Mouse (Mus musculus) layer of hippocampus, postnatal 10 days (tissue): ENCODE measurements around the gene Ifna11. TPM values are rescaled to one million over a fixed set of nuclear protein-coding genes. Genes with fewer than 3 reads are reported as not detected.

ENCODE experiments used
- DNase-seq, 2 experiments: peaks; one replicate each; pipeline ENCODE4 v3.0.0; 2021; ENCODE audit warnings: low spot score in 2 of 2
- total RNA-seq, 2 experiments: library from RNA; stranded (reverse); gene quantifications; 2 replicates each; pipeline ENCODE4 v1.2.3; 2021

Gene Ifna11
- total RNA-seq, 2 experiments from 2014 or later = not detected

GRCm38 (mm10) chr4:88838828-88839227 lies 19.1 kb downstream of the Ifna11 start:
- peak in 1 of 2 experiments; percentile 14 for DNase-seq

DNA sequence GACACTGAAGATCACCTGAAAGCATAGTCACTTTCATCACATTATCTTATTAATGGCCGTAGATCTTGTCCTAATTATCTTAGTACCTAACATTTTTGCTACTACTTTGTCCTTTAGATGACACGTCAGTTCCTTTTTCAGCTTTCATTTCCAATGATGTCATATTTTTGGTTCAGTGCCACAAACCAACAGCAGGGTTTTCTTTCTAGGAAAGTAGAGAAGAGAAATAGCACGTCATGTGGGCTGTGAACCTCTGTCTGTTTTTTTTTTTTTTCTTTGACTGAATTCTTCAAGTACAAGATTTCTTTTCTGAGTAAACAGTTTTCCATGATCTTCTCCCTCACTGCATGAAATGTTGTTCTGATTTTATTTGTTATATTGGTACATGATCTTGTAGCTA lies 20.3 kb downstream of the Ifna11 start:
- DNase-seq = no peak

DNA sequence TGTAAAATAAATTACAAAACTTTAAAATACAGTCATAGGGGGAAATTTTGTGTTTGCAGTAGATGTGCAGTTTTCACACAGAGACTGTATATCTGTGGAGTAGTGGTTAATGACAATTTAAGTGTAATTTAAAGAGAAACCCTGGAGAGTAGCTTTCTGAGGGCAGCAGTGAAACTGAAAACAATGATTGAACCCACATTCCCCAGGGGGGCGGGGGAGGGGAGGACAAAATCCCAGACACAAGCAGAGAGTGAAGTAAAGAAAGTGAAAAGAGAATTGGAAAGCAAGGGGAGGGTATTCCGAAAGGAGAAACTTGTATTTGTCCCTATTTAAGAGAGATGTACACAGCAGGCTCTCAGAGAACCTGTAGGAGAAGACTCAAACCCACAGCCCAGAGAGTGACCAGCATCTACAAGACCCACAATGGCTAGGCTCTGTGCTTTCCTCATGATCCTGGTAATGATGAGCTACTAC lies 21.7 kb downstream of the Ifna11 start, which contains the start of gene Ifna4:
Ifna4 (plus strand) TSS at position 424 of the 474 bp plus-strand sequence.
- no peak for DNase-seq

GRCm38 (mm10) chr4:88845334-88845733 lies 25.6 kb downstream of the Ifna11 start:
- no peak for DNase-seq

DNA sequence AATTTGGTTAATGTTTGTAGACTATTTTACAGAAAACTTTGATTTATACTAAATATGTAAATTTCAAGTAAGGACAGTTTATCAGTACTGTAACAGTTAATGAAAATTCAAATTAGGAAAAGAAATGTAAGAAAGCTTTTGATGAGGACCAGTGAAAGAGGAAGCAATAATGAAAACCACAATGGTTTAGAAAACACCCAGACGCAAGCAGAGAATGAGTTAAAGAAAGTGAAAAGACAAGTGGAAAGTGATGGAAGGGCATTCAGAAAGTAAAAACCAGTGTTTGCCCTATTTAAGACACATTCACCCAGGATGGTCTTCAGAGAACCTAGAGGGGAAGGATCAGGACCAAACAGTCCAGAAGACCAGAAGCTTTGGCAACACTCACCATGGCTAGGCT lies 29.9 kb downstream of the Ifna11 start, which contains the start of gene Ifna1:
Ifna1 (plus strand) TSS at position 390 of the 400 bp plus-strand sequence.
- DNase-seq = no peak

- no peak for DNase-seq
These were observed 31.4 kb downstream of the Ifna11 start for GRCm38 (mm10) chr4:88851026-88851763.

DNA sequence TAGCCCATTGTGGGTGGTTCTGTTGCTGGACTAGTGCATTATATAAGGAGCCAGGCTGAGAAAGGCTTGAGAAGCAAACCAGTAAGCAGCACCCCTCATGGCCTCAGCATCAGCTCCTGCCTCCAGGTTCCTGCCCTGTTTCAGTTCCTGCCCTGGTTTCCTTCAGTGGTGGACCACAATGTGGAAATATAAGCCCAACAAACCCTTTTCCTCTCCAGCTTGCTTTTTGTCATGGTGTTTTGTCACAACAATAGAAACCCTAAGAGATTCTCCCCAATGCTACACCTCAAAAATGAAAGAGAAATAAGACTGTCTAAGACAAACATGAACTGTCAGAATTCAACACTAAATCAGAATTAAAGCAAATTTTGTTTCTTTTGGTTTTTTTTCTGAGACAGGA lies 39.5 kb downstream of the Ifna11 start:
- DNase-seq = no peak

DNA sequence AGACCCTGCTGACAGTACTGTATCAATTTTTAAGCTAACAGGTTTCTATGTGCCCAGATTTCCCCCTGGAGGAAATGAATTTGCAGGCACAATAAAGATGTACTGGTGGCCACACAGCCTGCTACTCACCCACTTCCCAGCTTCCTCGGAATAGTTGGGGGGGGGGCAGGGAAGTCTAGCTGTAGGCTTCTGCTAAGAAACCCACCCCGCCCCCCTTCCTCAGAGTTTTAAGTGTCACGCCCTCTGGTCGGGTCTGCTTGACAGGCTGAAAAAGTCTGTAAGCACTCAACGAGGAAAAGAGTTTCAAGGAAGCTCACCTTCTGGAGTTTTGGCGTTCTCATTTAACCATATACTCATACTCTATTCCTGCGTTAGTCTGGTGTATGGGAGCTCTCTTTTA lies 43.5 kb downstream of the Ifna11 start:
- DNase-seq = no peak

DNA sequence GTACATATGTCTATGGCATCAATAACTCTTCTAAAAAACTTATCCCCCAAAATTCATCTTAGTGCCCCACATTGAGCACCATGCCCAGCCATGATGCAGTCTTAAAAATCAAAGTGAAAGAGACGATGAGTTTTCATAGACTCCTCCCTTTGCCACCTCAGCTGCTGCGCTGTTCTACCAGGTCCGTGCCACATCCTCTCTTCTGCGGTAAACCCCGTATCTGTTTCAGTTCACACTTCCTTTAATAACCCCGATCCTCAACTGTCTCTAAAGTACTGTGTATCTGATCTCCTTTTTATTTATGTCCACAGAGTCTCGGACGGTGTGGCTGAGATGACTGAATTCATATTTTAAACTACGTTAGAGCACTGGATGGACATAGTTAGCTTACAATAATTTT lies 44.8 kb downstream of the Ifna11 start:
- no peak for DNase-seq

DNA sequence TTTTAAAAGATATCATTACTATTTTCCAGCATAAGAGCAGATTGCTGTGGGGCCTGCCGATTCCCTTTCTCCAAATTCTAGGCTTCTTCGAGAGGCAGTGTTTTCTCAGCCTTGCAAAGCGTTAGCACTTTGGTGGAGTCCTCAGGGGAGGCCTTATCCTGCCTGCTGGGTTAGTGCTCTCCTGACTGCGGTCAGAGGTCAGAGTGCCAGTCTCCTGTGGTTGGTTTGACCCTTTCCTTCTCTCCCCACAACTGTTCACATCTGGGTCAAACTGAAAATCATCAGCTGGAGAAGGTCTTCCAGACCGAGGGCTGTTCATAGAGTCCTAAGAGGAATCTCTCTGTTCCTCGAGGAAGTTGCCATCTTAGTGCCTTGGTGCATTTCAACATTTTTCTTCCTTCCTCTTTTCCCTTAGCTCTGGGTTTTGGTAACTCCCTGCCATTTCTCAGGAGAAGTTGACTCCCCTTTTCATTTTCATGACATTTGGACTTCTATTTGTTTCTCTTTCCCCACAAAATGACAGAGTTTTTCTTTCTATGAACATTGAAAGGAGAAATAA lies 45.3 kb downstream of the Ifna11 start:
- DNase-seq = no peak

DNA sequence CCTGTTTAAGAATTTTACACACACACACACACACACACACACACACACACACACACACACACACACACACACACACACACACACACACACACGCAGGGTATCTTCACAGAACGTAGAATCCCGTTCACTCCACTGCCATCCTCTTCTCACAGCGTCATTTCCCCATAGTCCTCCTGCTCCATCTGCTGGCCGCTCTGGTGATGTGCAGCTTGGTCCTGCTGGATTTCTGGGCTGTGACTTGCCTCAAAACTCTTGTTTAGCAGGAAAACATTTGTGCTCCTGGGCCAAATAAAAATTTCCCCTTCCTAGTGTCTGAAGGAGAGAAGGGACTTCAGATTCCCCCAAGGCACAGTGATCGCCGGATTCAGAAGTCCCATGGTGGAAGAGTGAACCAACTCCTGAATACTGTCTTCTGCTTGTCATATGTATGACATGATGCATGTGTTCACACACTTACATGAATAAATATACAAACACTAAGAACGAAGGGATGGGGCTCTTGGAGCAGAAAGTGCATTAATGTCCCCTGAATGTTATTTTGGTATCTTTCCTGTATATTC lies 47.7 kb downstream of the Ifna11 start:
- DNase-seq = peak; percentile 82 to 88

GRCm38 (mm10) chr4:88867926-88868911 lies 48.5 kb downstream of the Ifna11 start:
- DNase-seq = peak; percentile 11 to 23

Other genes starting within 250 kb of the Ifna11 start
- gene Ifna14, start 248.2 kb upstream of the Ifna11 start, total RNA-seq = not detected
- not detected for gene Ifna9, start 227.6 kb upstream of the Ifna11 start, total RNA-seq
- not detected for gene Ifna12, start 216.6 kb upstream of the Ifna11 start, total RNA-seq
- gene C87499, start 185.5 kb upstream of the Ifna11 start, total RNA-seq = not detected
- gene Ifna13, start 175.5 kb upstream of the Ifna11 start, total RNA-seq = not detected
- gene Ifna16, start 143.0 kb upstream of the Ifna11 start, total RNA-seq = not detected
- gene Ifna2, start 136.0 kb upstream of the Ifna11 start, total RNA-seq = not detected
- not detected for gene Ifnab, start 128.6 kb upstream of the Ifna11 start, total RNA-seq
- gene Gm26566, start 98.2 kb upstream of the Ifna11 start, total RNA-seq = 1 to 10 TPM; 1.2 to 1.3 TPM
- 100 to 1,000 TPM; 102 to 104 TPM for gene Klhl9, start 97.5 kb upstream of the Ifna11 start, total RNA-seq
- not detected for gene Gm13271, start 65.1 kb upstream of the Ifna11 start, total RNA-seq
- not detected for gene Gm13283, start 59.8 kb upstream of the Ifna11 start, total RNA-seq
- gene Gm13290, start 46.1 kb upstream of the Ifna11 start, total RNA-seq = not detected
- not detected for gene Gm13289, start 43.0 kb upstream of the Ifna11 start, total RNA-seq
- not detected for gene Gm13272, start 40.1 kb upstream of the Ifna11 start, total RNA-seq
- not detected for gene Ifnz, start 37.8 kb upstream of the Ifna11 start, total RNA-seq
- not detected for gene Gm13276, start 34.2 kb upstream of the Ifna11 start, total RNA-seq
- not detected for gene Gm13277, start 31.3 kb upstream of the Ifna11 start, total RNA-seq
- gene Gm13278, start 28.4 kb upstream of the Ifna11 start, total RNA-seq = not detected
- not detected for gene Gm13275, start 25.5 kb upstream of the Ifna11 start, total RNA-seq
- not detected for gene Gm13279, start 22.6 kb upstream of the Ifna11 start, total RNA-seq
- not detected for gene Gm13285, start 20.3 kb upstream of the Ifna11 start, total RNA-seq
- not detected for gene Gm13287, start 16.7 kb upstream of the Ifna11 start, total RNA-seq
- gene Gm13288, start 14.4 kb upstream of the Ifna11 start, total RNA-seq = not detected
- gene Ifna7, start 3.7 kb upstream of the Ifna11 start, total RNA-seq = not detected
- gene Ifna6, start 7.5 kb downstream of the Ifna11 start, total RNA-seq = not detected
- not detected for gene Ifna5, start 15.6 kb downstream of the Ifna11 start, total RNA-seq
- not detected for gene Ifna4, start 21.9 kb downstream of the Ifna11 start, total RNA-seq
- gene Ifna1, start 30.1 kb downstream of the Ifna11 start, total RNA-seq = not detected
- gene Ifne, start 60.2 kb downstream of the Ifna11 start, total RNA-seq = not detected